Mouse (Mus musculus) ES-E14 (cell line): ENCODE data around the gene Il6ra.

ENCODE experiments used
- CHD2 ChIP-seq: IDR thresholded peaks from 2 replicates; pipeline ENCODE4 v1.6.1; 2014; ENCODE audit warnings: mild to moderate bottlenecking, low read depth, low read length, inconsistent platforms
- HCFC1 ChIP-seq: IDR thresholded peaks from 2 replicates; pipeline ENCODE4 v1.6.1; 2012; ENCODE audit warnings: low read length, inconsistent platforms, borderline replicate concordance; ENCODE audit not compliant: insufficient read depth
- MAFK ChIP-seq: IDR thresholded peaks from 2 replicates; pipeline ENCODE4 v1.6.1; 2014; ENCODE audit warnings: mild to moderate bottlenecking, low read depth, low read length, inconsistent platforms; ENCODE audit not compliant: insufficient read depth
- ZC3H11A ChIP-seq: IDR thresholded peaks from 2 replicates; pipeline ENCODE4 v1.6.1; 2012; ENCODE audit warnings: low read depth, mild to moderate bottlenecking, inconsistent platforms, low read length, borderline replicate concordance
- ZNF384 ChIP-seq: IDR thresholded peaks from 2 replicates; pipeline ENCODE4 v1.6.1; 2012; ENCODE audit warnings: low read depth, low read length, inconsistent platforms

DNA sequence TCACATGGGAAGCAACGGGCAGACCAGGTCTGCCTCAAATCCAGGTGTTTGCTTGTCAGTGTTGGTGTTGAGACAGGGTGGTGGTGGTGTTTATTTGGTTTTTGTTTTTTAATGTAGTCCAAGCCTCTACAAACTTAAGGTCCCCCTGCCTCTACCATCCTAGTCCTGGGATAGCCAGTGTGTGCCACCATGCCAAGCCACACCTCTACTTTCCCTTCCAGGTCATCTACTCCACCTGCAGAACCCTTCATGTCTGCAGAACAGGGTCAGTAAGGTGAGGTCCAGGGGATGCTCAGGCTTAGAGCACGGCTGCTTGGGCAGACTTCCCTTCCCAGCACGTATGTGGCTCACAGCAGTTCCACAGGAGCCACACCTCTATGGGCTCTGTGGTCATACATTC is 52.7 kb downstream of the Il6ra start:
- TF ChIP-seq CHD2 (no peak), HCFC1 (no peak), ZNF384 (no peak), ZC3H11A (no peak), MAFK (no peak)
